Mouse (Mus musculus) frontal cortex, adult (tissue): ENCODE measurements around the gene Plxna2.
A peak's percentile ranks its signal among the peaks of the same experiment; 100 is the strongest.

Experiments used
- ATAC-seq: cut with Nextera tagmentation; 2 replicates; pipeline ENCODE4 v1.9.2; 2017; ENCODE audit warnings: mild to moderate bottlenecking, moderate library complexity, mixed read lengths; ENCODE audit not compliant: low TSS enrichment

The Plxna2 gene

DNA sequence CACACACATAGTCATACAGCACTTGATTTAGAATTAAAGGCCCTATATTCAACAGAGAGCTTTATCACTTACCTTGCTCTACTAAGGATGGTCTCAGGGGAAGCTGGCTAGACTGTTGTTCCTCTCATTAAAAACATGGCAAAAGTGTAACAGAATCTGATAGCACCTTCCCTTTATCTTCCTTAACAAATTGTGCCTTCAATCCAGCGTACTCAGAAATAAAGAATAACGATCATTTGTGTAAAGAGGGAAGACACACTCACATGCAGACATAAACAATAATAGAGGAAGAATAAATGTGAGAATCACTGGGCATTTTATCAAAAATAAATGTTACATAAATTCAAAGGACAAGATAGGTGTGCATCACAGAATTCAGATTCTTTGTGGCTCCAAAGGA is at the start of gene Plxna2:
Plxna2 (plus strand) TSS at position 301 of the 400 bp plus-strand sequence.
- no peak for ATAC-seq

GRCm38 (mm10) chr1:194573870-194574269 is 44.1 kb upstream of the Plxna2 start:
- no peak for ATAC-seq

GRCm38 (mm10) chr1:194578270-194578669 is 39.7 kb upstream of the Plxna2 start:
- peak; percentile 94 for ATAC-seq

DNA sequence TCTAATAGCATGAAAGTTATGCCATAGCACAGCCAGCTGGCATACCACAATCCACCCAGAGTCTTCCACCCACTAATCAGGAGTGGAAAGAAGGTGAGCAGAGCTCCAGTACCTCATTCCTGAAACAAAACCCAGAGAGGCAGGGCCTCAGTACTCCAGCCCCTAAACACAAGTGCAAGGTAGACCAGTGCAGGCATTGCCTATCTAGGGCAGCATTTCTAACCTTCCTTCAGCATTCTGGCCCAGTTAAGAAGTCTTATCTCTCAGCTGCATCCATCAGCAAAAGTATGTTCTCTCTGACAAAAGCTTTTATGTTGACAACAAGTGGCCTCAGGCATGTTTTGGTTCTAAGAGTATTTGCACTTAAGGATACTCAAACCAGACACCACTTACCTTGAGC is 37.5 kb upstream of the Plxna2 start:
- peak; percentile 27; the same call in 1 of the 2 replicates for ATAC-seq

- ATAC-seq, result peak; percentile 34; the same call in 1 of the 2 replicates
Measured at GRCm38 (mm10) chr1:194586670-194587069, 31.3 kb upstream of the Plxna2 start.

DNA sequence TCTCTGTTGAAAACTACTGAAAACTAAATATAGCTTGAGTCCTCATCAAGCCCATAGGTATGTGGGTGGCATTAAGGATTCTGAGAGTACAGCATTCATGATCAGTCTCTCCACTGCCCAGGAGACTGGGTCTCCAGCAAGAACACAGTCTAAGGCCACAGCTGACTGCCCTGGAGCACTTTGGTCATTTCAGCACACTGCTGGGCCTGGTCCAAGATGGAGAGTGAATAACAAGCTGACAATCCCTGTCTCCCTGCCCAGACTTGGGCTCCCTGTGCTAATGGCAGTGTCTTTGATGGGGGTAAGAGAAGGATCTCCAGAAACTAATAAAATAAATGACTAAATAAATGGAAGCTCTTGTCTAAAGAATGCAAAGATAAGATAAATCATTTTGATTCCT is 30.5 kb upstream of the Plxna2 start:
- peak; percentile 44; the same call in 1 of the 2 replicates for ATAC-seq

GRCm38 (mm10) chr1:194587956-194588668 is 29.9 kb upstream of the Plxna2 start:
- no peak for ATAC-seq

- ATAC-seq, result no peak
Measured at GRCm38 (mm10) chr1:194588711-194589451, 29.1 kb upstream of the Plxna2 start.

DNA sequence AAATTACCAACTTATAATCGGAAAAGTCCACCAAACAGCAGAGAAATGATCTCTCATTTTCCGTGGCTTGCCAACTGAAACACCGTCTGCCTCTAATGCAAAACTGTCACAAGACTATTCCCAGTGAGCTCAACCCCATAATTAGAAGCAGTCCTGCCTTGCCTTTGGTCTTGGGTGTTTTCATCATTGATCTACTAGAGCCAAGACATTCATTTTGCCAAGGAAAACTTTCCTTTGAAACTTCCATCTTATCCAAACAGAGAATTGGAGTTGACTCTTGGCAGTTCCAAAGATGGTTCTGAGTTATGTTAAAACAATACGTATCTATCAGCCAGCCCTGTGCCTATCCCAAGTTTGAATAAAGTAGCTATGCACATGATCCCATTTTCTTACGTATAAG is 24.9 kb upstream of the Plxna2 start:
- no peak for ATAC-seq

GRCm38 (mm10) chr1:194607406-194608261 is 10.4 kb upstream of the Plxna2 start:
- peak; percentile 50; the same call in 1 of the 2 replicates for ATAC-seq

- no peak for ATAC-seq
Measured at GRCm38 (mm10) chr1:194610516-194610915, 7.5 kb upstream of the Plxna2 start.

DNA sequence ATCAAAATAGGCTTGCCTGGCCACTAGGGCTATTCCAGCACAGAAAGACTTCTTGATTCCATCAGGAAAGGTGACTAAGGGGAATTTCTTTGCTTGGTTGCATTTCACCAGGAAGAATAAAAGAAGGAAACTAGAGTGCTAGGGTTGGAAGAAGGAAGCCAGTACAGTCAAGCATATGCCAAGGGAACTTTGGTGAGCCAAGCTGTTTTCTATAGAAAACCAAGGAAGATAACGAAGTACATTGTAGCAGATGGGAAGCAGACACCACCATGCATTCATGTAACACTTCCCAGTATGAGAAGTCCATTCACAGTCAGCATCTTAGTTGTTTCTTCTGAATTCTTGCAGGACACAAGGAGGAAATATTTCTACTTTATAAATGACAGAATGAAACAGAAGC is 5.4 kb upstream of the Plxna2 start:
- peak; percentile 82 for ATAC-seq

- ATAC-seq, result no peak
Measured at GRCm38 (mm10) chr1:194613271-194613834, 4.7 kb upstream of the Plxna2 start.

DNA sequence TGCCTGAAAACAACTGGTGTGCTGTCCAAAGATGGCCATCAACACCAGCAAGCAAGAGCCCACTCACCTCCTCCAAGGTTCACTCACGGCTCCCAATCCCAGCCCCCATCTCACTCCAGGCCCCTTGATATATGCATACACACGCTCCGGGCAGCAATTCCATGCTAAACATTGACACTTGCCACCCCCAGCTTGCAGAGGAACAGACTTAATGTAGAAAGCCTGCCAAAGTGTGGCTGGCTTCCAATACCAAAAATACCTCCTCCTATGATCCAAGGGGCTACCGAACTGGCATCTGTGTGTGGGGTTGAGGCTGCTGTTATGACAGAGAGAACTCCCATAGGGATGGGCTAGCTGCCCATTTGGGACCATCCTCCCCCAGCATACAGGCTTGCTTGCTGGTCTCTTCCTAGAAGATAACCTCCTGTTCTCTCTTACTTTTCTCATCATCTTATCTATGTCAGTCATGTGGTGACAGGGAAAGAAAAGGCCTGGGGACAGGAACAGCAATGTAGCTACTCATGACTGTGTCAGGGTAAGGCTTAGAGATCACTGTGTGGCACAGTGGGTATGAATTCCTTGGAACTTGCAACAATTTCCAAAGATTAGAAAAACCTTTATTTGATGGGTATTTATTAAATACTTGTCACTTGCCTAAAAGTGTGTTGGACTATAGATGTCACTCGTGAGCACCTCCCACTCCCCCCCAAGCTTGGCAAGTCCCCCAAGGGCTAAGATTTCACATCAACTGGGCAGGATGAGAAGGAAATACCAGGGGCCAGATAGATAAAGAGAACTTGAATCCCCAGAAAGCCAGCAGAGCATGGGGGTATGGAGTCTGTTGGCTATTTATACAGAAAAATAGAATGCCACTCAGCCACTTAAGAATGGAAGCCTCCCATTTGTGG is 3.8 kb upstream of the Plxna2 start:
- peak; percentile 69 for ATAC-seq

DNA sequence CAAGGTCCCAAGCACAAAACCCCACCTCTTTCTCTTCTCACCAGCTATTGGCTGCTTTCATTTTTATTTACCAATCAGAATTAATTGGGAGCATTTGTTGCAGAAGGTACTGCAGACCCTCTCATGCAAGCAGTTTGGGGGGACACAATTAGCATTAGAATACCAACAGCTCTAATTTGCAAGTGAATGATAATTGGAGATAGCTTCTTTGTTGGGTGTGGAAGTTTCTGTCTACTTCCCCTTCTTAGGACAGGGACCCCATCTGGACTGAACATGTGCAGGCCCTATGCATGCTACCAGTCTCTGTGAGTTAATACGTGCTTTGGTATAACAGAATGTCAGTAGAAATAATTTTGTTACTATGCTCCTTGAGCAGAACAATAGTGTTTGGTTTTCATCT is 1.9 kb upstream of the Plxna2 start:
- ATAC-seq, result no peak

DNA sequence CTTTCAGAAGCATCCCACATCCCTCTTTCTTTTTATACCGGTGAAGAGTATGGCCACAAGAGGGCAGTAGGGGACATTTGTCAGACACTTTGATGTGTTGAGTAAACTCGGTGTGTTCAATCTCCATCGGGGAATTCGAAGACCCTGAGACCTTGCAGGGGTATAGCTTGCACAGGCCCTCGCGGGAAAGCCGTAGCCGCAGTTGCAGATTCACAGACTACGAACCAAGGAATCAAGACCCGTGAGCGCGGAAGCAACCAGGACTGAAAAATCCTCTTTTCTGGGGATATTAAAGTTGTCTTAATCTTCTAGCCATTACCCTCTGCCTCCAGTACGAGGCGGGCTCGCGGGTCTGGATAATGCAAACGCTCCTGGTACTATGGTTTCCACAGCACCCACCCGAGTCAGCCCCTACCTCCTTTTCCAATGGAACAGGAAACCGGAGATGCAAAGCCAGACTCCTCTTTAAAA is 858 bp downstream of the Plxna2 start:
- peak; percentile 27; the same call in 1 of the 2 replicates for ATAC-seq

DNA sequence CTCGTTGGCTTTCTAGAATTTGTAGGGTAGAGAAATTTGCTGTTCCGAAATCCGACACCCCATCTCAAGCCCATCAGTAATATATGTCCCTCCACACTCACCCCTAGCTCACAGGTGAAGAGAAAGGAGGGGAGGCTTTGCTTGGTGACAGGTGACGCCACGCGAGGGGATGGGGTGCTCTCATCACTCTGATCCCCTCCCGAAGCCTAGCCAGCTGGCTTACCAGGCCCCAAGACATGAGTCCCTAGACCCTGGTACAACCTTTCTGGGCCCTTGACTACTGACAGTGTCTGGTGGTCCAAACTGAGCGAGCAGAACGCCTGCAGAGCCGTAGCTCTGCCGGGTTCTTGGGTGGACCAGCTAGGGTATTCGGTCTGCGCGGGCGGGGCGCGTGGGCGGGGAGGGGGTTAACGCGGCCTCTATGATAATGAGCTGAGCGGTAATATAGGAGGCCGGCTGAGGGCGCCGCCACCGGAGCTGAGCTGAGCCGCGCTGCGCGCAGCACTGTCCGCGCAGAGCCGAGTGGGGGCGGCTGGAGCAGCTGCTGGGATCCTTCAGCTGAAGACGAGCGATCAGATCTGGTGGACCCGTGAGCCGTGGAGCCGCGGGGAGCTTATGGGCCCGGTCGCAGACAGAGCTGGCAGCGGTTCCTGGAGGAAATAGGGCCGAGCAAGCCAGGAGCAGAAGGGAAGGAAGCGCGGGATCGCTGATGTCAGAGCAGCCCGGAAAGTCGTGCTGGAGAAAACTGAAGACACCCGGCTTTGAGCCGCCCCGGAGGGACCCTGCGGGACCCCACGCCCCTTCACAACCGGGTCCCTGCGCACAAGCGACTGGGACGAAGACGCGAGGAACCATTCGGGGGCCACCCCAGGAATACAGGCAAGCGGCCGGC is 1.6 kb downstream of the Plxna2 start:
- peak; percentile 69 for ATAC-seq

DNA sequence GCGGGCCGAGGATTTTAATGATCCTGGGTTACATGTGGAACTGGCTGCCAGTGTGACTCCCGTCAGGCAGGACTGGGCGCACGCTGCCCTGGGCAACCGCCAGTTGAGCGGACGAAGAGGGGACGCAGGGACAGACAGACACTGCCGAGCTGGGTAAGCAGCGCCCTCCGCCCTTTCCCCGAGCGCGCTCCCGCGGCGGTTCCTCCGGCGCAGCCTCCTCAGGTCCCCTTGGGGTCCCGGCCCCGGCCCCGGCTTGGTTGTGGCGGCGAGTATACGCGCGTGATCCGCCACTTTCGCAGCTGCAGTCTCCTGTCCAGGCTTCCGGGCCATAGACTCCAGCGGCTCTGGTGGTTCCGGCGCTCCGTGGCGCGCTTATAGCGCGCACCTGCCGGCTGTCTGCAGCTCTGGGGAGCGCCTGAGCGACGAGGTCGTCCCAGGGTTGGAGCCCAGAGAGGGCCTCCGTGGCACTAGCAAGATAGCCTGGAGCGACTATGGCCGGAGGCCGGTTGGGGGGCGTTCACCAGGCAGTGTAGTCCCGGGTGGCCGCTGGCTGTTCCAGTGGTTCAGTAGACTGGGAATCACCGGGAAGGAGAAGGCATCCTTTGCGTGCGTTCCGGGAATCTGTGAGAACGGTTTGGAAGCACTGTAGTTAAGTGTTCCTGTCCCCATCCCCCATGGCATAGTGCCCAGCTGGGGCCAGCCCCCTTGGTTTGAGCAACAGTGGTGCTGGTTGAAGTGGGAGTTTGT is 2.4 kb downstream of the Plxna2 start:
- peak; percentile 9; the same call in 1 of the 2 replicates for ATAC-seq

GRCm38 (mm10) chr1:194622174-194622573 is 4.2 kb downstream of the Plxna2 start:
- no peak for ATAC-seq
